ENCODE assay signal across 13 mouse cellular contexts in genomic region chr1:52607700-52608099, GRCm38 (mm10).
"Had no signal": no experiment of that assay in that cellular context is flagged by ENCODE, and none has a peak within 500 bp of the region (broad histone marks: within the 10 kb centered on the region; RNA-seq: fewer than 3 reads in every experiment).

No protein-coding gene starts in this region.

- H3K36me3 ChIP-seq: limb, embryonic 13.5 days had no signal

- H3K4me3 ChIP-seq: layer of hippocampus, adult 2 months; limb, embryonic 13.5 days had no signal

- DNase-seq: kidney, adult 18-20 months; kidney, postnatal 10 days; kidney, postnatal 4 days; left cerebral cortex, postnatal 4 days; lung, adult 18-20 months; right cerebral cortex, adult 18-20 months; right cerebral cortex, postnatal 25 days; thymus, adult 18-20 months had no signal

- H3K27me3 ChIP-seq: limb, embryonic 13.5 days had no signal

- ATAC-seq: midbrain, embryonic 16.5 days had no signal

- H3K27ac ChIP-seq: layer of hippocampus, adult 2 months; limb, embryonic 13.5 days; liver, embryonic 14.5 days; stomach, postnatal 0 days had no signal

- H3K4me1 ChIP-seq: limb, embryonic 13.5 days had no signal

- H3K9ac ChIP-seq: limb, embryonic 13.5 days; liver, embryonic 14.5 days had no signal

- H3K9me3 ChIP-seq: limb, embryonic 13.5 days had no signal
